Mouse (Mus musculus) induced T-regulatory cell, adult 2 months (primary cell): Measurements from ENCODE around the gene Vmn1r55.
"Not testable (repeated sequence)": the region's sequence is repeated elsewhere in the genome, so short reads cannot be mapped to it uniquely, and the experiment has no call there.

Experiments used
- DNase-seq: peaks from one replicate; pipeline ENCODE4 v3.0.0-alpha.2; 2012; ENCODE audit warnings: low read depth

Vmn1r55 gene

DNA sequence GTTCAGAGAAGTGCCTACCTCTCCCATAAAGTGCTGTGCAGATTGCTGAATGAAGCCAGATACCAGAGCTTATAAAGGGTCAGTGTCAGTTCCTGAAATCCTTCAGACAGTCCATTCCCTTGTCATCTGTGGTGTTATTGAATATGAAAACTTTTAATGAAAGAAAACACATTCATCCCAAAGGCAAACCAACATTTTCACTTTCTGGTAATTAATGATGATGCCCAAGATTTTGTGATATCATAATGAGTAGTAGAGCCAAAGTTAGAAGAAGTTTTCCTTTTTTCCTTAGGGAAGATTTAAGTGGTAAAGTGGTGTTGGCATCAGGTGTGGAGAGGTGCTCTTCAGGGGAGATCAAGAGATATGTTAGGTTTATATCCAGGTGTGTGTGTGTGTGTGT lies at the start of gene Vmn1r55:
Vmn1r55 (minus strand) TSS at position 101 of the 400 bp plus-strand sequence.
- DNase-seq = not testable (repeated sequence)

DNA sequence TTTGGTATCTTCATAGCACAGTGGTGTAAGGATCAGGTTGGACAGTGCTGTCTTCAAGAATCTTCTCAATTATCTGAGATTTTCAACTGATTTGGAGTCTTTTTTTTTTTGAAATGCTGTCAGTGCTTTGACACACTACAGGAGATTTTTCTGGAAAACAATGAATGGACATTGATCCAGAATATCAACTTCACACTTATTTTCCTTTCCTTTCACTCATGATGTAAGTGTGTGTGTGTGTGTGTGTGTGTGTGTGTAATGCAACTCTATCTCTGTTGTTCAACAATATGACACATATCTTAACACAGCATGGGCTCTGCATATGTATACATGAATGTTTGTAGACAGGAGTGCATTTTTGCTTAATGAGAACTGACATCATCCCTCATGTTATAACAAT lies 47.2 kb upstream of the Vmn1r55 start, which contains the start of gene Vmn1r56:
Vmn1r56 (minus strand) TSS at position 101 of the 400 bp plus-strand sequence.
- not testable (repeated sequence) for DNase-seq

DNA sequence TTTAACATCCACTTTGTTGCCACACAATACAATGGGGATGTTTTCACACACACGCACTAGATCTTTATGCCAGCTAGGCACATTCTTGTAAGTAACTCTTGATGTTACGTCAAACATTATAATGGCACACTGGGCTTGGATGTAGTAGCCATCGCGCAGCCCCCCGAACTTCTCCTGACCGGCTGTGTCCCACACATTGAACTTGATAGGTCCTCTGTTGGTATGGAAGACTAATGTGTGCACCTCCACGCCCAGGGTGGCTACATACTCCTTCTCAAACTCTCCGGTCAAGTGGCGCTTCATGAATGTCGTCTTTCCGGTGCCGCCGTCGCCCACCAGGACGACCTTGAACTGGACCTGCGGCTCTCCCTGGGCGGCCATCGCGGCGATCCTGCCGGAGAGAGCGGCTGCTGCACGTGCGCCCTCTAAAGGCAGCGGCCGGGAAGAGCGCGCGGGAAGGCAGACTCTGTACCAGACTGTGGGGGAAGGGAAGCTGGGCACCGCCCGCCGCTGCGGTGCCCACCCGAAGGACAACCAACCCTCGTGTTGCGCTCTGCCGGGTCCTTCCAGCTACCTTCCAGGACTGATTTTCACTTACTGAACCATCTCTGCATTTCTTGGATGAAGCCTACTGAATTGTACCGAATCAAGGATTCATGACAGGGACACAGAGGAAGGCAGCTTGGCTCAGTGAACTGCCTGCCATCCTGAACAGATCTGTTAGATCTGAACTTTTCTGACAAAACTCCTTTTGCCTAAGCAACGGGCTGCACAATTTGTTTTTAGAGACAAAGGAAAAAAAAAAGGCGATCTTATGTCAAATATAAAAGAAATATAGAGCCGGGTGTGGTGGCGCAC lies 23.7 kb downstream of the Vmn1r55 start, which contains the start of gene Rasl2-9:
Rasl2-9 (minus strand) TSS at position 402 of the 858 bp plus-strand sequence.
- DNase-seq = peak; percentile 55

DNA sequence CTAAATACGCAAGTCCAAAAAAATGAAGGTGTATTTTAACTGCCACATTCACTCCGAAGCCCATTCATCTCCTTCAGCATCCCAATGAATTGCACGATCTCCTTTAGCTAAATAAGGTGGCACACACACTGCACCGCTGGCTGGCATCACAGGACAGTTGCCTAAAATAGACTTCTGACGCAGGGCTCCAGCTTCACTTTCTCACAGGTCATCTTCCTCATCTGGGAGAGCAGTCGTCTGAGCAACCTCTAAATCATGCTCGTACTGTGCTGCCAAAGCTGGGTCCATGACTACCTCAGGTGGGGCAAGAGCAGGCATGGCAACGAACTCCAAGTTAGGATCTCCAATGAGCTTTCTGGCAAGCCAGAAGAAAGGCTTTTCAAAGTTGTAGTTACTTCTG lies 24.4 kb downstream of the Vmn1r55 start:
- DNase-seq = no peak

DNA sequence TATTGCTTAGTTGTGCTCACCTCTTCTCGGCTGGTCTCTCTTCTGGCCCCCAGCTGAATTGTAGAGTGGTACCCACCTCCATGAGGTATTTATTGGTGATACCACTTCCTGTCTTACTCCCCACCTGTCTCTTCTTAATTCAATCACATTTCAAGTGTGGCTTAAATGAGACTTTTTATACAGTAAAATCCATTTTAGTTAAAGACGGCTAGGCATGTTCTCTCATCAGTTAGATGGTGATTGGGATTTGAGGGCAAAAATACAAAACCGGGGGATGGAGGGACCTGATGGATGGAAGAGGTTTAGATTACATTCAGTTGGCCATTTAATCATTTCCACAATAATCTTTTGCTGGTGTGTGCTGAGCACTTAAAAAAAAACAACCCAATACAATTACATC lies 32.6 kb downstream of the Vmn1r55 start, which contains the start of gene Rfpl4:
Rfpl4 (minus strand) TSS at position 101 of the 400 bp plus-strand sequence.
- no peak for DNase-seq

DNA sequence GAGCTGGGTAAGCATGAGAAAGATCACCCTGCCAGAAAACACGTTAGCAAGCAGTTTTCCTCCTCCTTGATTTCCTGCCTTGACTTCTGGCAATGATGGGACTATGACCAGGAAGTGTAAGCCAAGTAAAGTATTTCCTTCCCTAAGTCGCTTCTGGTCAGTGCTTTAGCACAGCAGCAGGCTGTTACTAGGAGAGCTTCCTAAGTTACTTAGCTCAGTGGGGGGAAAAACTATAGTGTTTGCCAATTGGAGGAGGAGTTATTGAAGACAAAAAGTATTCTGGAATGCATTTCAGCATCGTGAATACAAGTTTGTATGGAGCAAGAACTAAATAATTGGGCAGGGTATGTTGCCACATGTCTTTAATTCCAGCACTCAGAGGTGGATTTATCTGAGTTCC lies 36.8 kb downstream of the Vmn1r55 start:
- DNase-seq = no peak

DNA sequence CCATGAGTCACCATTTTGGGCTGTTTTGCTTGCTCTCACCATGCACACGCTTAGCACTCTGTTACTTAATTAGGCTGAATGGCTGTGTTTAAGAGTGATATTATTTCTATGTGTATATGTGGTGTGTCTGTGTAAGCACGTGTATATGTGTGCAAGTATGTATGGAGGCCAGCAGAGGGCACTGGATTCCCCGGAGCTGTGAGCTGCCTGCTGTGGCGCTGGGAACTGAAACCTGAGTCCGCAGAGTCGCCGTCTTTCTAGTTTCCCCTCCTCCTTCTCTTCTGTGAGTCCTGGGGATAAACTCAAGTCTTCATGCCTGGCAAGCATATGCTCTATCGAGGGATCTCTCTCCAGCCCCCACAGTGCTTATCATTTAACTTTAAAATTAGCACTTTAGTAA lies 40.2 kb downstream of the Vmn1r55 start:
- no peak for DNase-seq

DNA sequence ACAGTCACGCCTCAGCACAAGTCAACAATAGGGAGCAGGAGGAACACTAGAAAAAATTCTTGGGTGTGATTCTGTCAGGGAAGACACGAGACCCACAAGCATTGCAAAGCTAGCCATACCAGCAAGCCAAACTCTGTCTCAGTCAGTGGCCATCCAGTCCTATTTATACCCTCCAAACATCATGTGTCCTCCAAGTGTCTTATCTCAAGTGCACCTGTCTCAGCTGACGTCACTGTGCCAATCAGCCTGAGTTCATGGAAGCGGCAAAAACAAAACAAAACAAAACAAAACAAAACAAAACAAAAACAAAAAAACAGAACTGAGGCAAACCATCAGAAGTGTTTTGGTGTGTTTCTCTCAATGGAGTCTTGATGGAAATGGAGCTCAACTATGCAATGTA lies 41.2 kb downstream of the Vmn1r55 start:
- no peak for DNase-seq

DNA sequence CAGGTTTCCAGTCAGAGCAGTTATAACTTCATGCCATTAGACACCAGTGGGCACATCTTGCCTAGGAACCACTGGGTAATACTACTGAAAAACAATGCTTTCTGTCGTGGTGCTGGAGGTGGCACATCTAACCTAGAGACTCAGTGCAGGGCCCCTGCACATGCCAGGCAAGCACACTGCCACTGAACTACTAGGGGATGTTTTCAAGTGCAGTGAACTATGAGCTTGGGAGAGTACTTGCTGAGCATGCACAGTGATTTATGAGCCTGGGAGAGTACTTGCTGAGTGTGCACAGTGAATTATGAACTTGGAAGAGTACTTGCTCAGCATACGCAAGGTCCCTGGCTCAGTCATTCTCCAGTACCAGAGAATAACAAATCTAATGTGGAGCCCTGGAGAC lies 46.9 kb downstream of the Vmn1r55 start:
- no peak for DNase-seq

DNA sequence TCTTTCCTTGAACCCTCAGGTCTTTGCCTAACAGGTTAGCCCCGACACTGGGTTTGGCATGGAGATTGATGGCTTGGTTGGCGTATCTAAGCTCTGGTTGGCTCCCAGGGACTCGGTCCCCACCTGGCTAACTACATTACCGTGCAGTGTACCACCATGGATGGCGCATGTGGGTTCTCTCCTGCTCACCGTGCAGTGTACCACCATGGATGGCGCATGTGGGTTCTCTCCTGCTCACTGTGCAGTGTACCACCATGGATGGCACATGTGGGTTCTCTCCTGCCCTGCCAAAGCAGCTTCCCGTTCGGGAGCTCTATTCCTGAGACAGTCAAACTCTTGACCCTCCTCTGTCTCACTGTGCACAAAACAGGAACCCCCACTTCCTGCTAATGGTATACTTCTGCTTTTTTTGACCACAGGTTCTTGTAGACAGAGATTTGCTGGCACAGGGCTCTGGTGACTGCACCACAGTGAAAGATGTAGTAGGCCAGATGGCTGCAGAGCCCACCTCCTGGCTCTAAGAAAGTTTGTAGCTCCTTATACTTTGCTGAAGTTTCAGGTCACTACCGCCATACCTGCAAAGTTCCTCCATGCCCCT lies 48.3 kb downstream of the Vmn1r55 start:
- no peak for DNase-seq

DNA sequence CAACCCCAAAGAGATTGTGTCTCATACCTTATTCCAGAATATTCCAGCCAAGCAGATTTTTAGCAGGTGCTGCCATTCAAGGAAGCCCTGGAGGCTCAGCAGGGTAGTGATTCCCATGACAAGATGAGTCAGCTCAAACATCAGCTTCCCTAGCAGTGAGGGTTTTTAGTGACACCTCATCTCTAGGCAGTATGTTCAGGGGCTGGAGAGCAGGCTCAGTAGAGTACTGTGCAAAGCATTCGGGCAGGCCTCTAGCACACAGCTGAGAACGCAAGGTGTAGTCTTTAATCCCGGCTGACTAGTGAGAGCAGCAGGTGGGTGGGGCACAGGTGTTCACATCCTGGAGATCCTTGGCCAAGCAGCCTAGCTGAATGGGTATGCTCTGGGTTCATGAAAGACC lies 49.7 kb downstream of the Vmn1r55 start:
- DNase-seq = no peak

DNA sequence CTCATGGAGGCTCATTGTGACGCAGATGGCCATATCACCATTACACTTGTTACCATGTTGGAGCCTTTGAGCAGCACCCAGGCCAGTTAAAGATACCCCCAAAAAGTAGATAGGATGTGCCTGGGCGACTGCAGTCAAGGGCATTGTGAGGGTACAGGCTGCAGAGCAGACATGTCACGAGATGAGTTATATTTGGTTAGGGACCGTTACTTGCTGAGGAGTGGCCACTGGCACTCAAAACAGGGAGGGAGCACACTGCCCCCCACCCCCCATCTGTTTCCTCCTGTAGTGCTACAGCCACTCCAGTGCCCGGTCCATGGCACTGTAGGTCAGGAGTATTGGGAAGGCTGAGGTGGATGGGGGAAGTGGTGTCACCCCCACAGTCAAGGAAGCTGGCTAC lies 50.7 kb downstream of the Vmn1r55 start:
- no peak for DNase-seq

DNA sequence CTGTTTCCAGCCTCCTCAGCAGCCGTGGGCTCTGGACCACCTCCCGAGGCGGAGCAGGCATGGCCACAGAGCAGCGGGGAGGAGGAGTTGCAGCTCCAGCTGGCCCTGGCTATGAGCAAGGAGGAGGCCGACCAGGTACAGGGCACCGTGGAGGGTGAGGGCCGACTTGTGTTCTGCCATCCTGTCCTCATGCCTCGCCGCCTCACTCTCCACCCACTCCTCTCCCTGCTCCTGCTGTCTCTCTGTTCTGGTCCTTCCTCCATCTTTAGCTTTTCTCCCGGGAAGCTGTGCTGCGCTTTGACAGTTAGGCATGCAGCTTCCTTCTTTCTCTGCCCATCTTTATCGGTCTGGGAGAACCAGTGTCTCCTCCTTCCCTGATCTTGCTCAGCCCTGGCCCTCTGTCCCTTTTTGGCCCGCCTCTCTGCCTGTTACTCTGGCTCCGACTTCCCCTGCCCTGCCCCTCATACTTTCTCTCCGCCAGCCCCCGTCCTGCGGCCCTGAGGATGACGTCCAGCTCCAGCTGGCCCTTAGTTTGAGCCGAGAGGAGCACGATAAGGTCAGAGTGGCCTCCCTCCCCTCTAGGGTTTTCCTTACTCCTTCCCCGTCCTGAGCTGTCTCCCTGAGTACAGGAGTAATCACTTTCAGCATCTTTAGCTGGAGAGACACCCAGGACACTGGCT lies 56.5 kb downstream of the Vmn1r55 start:
- DNase-seq = no peak

DNA sequence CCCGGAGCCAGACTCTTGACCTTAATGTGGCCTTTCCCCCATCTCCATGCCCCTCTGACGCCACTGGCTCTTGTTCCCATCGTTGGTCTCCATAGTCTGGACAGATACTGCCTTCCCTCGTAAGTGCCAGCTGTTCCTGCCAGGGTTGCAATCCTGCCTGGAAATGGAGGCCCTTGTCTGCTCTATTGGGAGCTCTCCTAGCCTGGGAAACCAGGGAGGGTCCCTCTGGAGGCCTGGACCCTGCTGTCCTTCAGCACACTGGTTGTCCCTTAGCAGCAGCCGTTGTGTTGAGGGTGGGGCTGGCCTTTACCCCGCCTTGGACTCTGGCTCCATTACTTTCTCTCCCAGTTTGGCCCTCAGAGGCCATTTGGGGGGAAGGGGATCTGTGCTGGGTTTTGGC lies 57.1 kb downstream of the Vmn1r55 start:
- no peak for DNase-seq

DNA sequence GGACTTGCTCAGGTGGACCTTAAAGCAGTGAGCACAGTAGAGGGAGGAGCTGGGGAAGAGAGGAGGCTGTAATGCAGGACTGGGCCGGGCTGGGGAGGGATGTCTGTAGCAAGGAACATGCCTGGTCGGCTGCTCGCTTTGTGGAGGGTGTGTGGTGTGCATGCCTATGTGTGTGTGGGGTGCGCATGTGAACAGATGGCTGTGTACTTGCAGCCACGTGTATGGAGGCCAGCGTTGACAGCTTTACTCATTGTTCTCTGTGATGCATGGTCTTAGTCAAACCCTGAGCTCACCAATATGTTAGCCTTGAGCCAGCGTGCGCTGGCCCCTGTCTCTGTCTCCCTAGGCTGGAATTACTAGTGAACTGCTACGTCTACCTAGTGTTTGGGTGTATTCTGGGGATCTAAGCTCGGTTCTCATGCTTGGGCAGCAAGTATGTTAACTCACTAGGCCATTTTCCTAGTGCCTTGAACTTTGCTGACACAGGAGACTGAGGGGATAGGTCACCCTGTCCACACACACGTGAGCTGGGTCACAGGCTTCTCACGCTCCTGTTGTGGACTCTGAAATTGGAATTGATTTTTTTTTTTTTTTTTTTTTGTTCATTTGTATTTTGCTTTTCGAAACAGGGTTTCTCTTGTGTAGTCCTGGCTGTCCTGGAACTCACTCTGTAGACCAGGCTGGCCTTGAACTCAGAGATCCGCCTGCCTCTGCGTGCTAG lies 58.3 kb downstream of the Vmn1r55 start:
- DNase-seq = no peak

DNA sequence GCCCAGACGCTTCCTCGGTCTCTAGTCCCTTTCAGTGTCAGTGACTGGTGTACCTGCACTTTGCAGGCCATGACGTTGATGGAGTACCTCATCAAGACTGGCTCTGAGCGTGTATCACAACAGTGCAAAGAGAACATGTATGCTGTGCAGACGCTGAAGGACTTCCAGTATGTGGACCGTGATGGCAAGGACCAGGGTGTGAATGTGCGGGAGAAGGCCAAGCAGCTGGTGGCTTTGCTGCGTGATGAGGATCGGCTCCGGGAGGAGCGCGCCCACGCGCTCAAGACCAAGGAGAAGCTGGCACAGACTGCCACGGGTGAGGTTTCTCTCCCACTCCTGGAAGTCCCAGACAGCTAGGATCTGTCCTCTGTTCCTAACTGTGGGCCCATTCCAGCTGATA lies 59.6 kb downstream of the Vmn1r55 start:
- DNase-seq = no peak

DNA sequence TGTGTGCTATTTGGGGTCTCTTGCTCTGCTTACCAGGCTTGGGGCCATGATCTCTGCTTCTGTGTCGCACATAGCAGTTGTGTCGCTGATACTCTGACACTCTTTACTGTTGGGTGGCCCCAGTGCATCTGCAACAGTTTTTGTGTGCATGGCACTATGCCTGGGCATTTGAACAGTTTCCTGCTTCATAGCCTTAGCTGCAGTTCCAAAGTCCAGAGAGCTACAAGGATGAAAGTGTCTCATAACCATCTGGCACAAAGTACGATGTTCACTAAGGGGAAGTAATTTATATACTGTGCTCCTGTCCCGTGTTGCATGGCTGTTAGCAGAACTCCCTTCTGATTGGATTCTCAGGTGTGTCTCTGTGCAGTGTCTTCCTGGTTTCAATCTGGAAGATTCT lies 61.6 kb downstream of the Vmn1r55 start:
- no peak for DNase-seq

DNA sequence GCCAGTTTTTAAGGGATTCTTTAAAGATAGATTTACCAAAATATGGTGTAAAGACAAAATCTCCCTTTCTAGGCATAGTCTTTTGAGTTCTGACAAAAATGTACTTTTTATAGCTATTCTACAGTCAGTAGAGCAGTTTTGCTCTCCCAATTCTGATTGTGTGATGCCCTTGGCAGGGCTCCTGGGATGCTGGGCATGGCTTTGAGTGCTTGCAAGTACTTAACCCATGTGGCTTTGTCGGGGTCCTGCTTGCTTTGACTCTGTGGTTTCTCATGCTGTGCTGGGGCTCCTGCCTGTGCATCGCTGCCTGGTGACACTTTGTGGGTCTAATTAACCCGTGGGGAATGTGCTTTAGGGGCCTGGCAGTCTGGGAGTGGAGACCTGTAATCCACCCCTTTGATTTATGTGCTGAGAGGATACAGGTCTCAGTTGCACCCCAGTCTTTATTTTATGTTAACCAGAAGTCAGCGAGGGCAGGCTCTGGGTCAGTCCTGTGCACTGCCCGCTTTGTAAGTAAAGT lies 62.5 kb downstream of the Vmn1r55 start:
- no peak for DNase-seq

DNA sequence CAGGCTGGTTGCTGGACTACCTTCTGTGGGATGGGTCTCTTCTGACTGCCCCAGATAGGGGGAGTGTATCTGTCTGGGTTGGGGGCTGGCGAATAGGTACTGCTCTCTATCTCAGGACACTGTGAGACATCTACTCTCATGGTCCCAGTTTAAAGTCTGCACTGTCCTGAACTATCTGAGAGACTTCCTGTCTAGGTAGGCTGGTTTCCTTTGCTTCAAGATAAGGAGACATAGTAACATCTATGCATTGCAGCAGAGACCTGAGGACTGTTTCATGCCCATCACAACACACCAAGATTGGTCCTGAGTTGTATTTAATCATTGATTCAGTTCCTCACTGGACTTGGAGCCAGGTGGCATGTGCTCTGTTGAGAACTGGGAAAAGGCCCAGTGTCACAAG lies 64.0 kb downstream of the Vmn1r55 start:
- no peak for DNase-seq

DNA sequence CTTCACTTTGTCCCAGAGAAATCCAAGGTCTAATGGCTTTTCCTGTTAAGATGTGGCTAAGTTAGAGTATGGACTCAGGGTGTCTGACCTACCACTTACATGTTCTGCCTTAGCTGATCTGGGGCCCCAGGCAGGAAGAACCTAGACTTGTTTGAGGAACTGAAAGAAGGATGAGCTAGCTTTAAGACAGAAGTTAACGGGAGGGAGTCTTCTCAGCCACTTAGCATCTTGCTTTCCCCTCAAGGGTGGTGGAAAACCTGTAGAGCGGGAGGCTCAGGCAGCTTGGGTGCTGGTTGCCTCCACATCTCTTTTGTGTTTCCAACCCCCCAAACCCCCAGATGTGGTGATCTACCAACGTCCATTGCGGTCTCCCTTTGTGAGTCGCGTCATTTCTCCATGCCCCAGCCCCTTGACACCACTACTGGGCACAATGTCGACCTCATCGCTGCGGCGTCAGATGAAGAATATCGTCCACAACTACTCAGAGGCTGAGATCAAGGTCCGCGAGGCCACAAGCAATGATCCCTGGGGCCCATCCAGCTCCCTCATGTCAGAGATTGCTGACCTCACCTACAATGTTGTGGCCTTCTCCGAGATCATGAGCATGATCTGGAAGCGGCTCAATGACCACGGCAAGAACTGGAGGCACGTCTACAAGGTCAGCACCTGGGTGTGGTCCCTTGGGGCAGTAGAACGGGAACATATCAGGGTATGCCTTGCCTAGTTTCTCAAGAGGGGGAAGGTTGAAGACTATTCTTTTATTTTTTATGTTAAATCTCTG lies 66.0 kb downstream of the Vmn1r55 start:
- no peak for DNase-seq

DNA sequence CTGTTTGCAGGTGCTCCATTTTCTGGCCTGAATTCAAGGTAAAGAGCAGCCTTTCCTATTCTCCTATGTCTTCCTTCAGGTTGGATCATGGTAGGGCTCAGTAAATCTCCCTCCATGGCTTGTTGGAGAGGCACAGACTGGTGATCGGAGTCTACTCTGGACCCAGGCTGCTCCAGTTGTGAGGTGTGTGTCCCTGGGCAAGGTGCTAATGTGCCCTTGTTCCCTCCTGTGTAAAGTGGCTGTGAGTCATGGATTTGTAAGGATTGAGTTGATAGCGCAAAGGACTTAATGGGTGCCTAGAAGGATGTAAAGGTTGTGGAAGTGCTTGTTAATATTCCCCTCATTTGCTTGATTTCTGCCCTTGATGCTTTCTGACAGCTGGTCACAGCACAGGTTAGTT lies 67.5 kb downstream of the Vmn1r55 start:
- no peak for DNase-seq
